Mouse (Mus musculus) C2C12 (cell line): ENCODE measurements at regions not wholly inside any gene's neighbourhood (a gene's known extent, or its start where the extent isn't known, plus 50 kb on each side); places are given as distances from the start of the nearest gene placed in this dataset.

Experiments
- H3K27me3 ChIP-seq: one replicate; pipeline ENCODE4 v1.6.1; 2011; ENCODE audit not compliant: control insufficient read depth, insufficient read depth, insufficient read length
- H3K36me3 ChIP-seq: one replicate; pipeline ENCODE4 v1.6.1; 2011; ENCODE audit not compliant: control insufficient read depth, insufficient read depth
- H3K4me3 ChIP-seq: one replicate; pipeline ENCODE4 v1.5.1; 2011; ENCODE audit warnings: mild to moderate bottlenecking, control low read depth; ENCODE audit not compliant: poor library complexity, insufficient read depth, severe bottlenecking
- H3K79me2 ChIP-seq: one replicate; pipeline ENCODE4 v1.6.1; 2011; ENCODE audit not compliant: control insufficient read depth, insufficient read depth
- H3K79me3 ChIP-seq: one replicate; pipeline ENCODE4 v1.6.1; 2011; ENCODE audit warnings: low read depth, control low read depth
- H3ac ChIP-seq: one replicate; pipeline ENCODE3; 2011; ENCODE audit warnings: low read depth; ENCODE audit not compliant: control insufficient read depth, insufficient read length
- CEBPB ChIP-seq: IDR thresholded peaks from one replicate; pipeline ENCODE4 v1.6.1; 2011; ENCODE audit warnings: low read depth, mild to moderate bottlenecking, control low read depth, moderate library complexity
- CTCF ChIP-seq: IDR thresholded peaks from one replicate; pipeline ENCODE4 v1.5.1; 2011; ENCODE audit not compliant: control insufficient read depth, insufficient read depth, insufficient read length
- FOSL1 ChIP-seq: IDR thresholded peaks from one replicate; pipeline ENCODE4 v1.8.0; 2011; ENCODE audit warnings: mild to moderate bottlenecking, low read length; ENCODE audit not compliant: poor library complexity, insufficient read depth, severe bottlenecking
- MAX ChIP-seq: IDR thresholded peaks from one replicate; pipeline ENCODE4 v1.6.1; 2011; ENCODE audit warnings: mild to moderate bottlenecking, control low read depth
- MYOD1 ChIP-seq: IDR thresholded peaks from one replicate; pipeline ENCODE4 v1.6.1; 2011; ENCODE audit warnings: low read depth; ENCODE audit not compliant: control insufficient read depth, insufficient read length
- MYOG ChIP-seq: IDR thresholded peaks from one replicate; pipeline ENCODE4 v1.6.1; 2011; ENCODE audit not compliant: control insufficient read depth, insufficient read length; ENCODE audit errors: extremely low read depth
- USF1 ChIP-seq: IDR thresholded peaks from one replicate; pipeline ENCODE4 v1.6.1; 2011; ENCODE audit warnings: low read depth, mild to moderate bottlenecking, control low read depth, moderate library complexity

- no peak overlapping the region for H3K4me3 ChIP-seq
- H3K36me3 ChIP-seq, result no peaks in the 10 kb centered on the region
- no peaks in the 10 kb centered on the region for H3K79me3 ChIP-seq
- no peak overlapping the region for H3ac ChIP-seq
- no peaks in the 10 kb centered on the region for H3K79me2 ChIP-seq
- H3K27me3 ChIP-seq, result no peaks in the 10 kb centered on the region
- TF ChIP-seq USF1 (no peak), MYOD1 (no peak), MYOG (no peak), CEBPB (no peak), FOSL1 (no peak), MAX (no peak)
These were observed 519.6 kb upstream of the Klf4 start for GRCm38 (mm10) chr4:56051792-56052380.

GRCm38 (mm10) chr4:56039327-56039726 is 507.1 kb upstream of the Klf4 start:
- no peak overlapping the region for H3K4me3 ChIP-seq
- no peaks in the 10 kb centered on the region for H3K79me3 ChIP-seq
- H3ac ChIP-seq, result no peak overlapping the region
- no peaks in the 10 kb centered on the region for H3K79me2 ChIP-seq
- H3K36me3 ChIP-seq, result no peaks in the 10 kb centered on the region
- TF ChIP-seq CTCF (no peak), USF1 (no peak), MYOG (no peak), MAX (no peak), FOSL1 (no peak), MYOD1 (no peak), CEBPB (no peak)
- H3K27me3 ChIP-seq, result no peaks in the 10 kb centered on the region

GRCm38 (mm10) chr4:56036334-56036733 is 504.1 kb upstream of the Klf4 start:
- H3K27me3 ChIP-seq, result no peaks in the 10 kb centered on the region
- no peak overlapping the region for H3ac ChIP-seq
- H3K79me3 ChIP-seq, result no peaks in the 10 kb centered on the region
- no peak for TF ChIP-seq MYOD1
- no peak for TF ChIP-seq CTCF
- TF ChIP-seq USF1, result no peak
- TF ChIP-seq FOSL1, result no peak
- no peak for TF ChIP-seq MAX
- TF ChIP-seq MYOG, result no peak
- no peak for TF ChIP-seq CEBPB
- H3K36me3 ChIP-seq, result no peaks in the 10 kb centered on the region
- H3K4me3 ChIP-seq, result no peak overlapping the region
- no peaks in the 10 kb centered on the region for H3K79me2 ChIP-seq

- TF ChIP-seq MYOG (no peak), MYOD1 (no peak), USF1 (no peak), MAX (no peak), CTCF (no peak), FOSL1 (no peak), CEBPB (no peak)
- H3ac ChIP-seq, result no peak overlapping the region
- H3K4me3 ChIP-seq, result no peak overlapping the region
- H3K79me2 ChIP-seq, result no peaks in the 10 kb centered on the region
- no peaks in the 10 kb centered on the region for H3K79me3 ChIP-seq
- H3K36me3 ChIP-seq, result no peaks in the 10 kb centered on the region
- H3K27me3 ChIP-seq, result no peaks in the 10 kb centered on the region
These were observed 503.3 kb upstream of the Klf4 start for GRCm38 (mm10) chr4:56035543-56035942.

GRCm38 (mm10) chr4:56028441-56028840 is 496.2 kb upstream of the Klf4 start:
- Histone ChIP-seq H3K4me3 (no peak overlapping the region), H3K36me3 (no peaks in the 10 kb centered on the region), H3ac (no peak overlapping the region), H3K27me3 (no peaks in the 10 kb centered on the region), H3K79me3 (no peaks in the 10 kb centered on the region), H3K79me2 (no peaks in the 10 kb centered on the region)
- TF ChIP-seq CTCF, result no peak
- TF ChIP-seq USF1, result no peak
- TF ChIP-seq FOSL1, result no peak

GRCm38 (mm10) chr4:56027258-56027657 is 495.0 kb upstream of the Klf4 start:
- Histone ChIP-seq H3K79me2 (no peaks in the 10 kb centered on the region), H3K36me3 (no peaks in the 10 kb centered on the region), H3K27me3 (no peaks in the 10 kb centered on the region), H3ac (no peak overlapping the region), H3K79me3 (no peaks in the 10 kb centered on the region), H3K4me3 (no peak overlapping the region)
- TF ChIP-seq MAX (no peak), CEBPB (peak; percentile 20), CTCF (no peak)
